Mouse (Mus musculus) hindlimb bud, embryonic 11.5 days (tissue): ENCODE measurements at regions not wholly inside any gene's neighbourhood (a gene's known extent, or its start where the extent isn't known, plus 50 kb on each side); places are given as distances from the start of the nearest gene placed in this dataset.
"Not testable (repeated sequence)": the region's sequence is repeated elsewhere in the genome, so short reads cannot be mapped to it uniquely, and the experiment has no call there.

Source experiments
- DNase-seq: peaks from one replicate; pipeline ENCODE4 v3.0.0-alpha.2; 2012; ENCODE audit warnings: low read depth, low spot score; ENCODE audit errors: extremely low spot score

DNA sequence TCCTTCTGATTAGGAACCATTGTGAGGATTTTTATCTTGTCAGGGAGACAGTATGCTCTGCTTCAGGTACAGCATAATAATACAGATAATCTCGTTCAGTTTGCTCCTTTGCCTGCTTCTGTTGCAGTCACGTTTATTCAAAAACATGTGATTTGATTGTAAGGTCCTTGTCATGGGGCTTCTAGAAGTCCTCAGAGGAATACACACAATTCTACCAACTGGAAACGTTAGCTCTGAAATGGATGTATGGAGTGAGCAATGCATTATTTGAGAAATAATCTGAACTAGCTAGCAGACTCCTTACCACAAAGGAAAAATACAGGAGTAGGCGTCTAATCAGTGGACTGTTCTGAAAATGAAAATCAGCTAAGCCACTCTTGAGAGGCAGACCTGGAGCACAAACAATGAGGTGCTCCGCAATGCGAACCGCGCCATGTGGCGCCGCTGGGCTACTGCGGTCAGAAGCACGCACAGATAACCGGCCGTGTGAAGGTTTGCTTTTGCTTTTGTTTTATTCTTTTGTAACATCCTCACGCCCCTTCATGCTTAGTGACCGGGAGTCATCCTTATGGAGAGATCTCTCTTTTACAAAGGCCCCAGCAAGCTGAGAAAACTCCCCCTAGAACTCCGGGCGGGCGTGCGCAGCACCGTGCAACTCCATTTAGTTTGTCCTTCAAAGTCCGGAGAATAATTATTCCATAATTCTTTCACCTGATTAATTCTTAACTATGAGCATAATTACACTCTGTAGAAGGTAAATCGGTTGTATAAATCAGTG is 419.7 kb downstream of the Nova1 start:
- no peak for DNase-seq

DNA sequence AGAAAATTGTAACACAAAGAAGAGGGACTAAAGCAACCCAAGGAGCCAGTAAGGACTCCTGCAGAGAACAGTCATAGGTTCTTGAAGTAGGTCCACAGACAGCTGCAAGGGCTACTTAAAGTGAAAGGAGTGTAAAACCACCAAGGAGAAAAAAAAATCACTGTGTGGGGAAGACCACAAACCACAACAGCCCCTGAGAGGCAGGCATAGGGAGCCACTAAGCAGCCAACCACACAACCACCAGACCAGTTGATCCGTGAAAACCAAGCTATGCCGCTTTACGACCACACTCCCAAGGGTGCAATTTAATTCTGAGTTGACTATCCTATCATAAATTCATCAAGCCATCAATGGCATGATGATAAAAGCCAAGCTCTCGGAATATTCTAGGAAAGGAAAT is 423.5 kb downstream of the Nova1 start:
- no peak for DNase-seq

DNA sequence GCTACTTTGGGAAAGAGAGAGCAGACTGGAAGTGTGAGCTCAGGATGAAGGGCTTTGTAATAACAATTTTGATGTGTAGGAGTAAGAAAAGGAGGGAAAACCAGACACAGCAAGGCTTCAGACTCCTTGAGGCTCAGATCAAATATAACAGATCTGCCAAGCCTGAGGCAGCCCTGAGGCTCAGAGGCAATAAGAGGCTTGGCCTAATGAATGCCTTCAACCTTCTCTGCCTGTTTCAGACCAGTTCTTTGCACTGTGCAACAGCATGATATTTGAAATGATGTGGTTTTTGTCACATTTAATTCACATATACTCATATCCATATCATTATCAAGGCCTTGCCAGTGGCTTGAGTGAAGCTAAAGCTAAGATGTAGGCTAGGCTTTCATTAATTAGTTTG is 425.0 kb downstream of the Nova1 start:
- no peak for DNase-seq

DNA sequence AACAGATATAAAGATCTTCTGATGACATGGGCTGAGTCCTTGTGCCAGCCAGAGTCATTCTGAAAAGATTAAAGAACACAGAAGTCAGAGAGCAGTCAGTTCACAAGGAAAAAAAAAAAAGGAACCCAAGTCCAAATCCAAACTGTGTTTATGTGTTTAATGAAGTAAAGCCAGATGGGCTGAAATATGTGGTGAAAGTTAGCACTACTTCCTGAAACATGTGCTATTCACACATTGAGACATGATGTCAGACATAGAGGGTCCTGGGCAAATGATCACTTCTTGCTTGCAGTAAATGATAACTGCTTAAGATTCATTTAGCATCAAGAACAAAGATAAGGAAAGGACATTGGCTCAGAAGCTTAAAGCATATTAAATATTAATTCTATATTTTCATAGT is 439.8 kb downstream of the Nova1 start:
- no peak for DNase-seq

DNA sequence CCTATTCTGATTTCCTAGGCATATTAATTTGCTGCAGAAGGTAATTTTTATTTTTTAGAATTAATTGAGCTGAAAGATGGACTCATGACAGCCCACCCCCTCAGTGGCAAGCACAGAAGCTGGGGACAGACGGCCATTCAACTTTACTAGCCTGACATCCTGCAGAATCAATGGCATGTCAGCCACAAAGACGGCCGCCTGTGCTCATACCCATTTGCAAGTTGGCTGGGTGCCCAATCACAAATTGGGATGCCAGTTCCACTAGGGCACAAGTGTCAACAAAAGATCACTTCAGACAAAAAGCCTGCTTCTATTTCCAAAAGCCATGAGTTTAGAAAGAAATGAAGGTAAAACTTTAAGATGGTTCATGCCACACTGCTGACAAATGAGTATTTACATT is 447.0 kb downstream of the Nova1 start:
- no peak for DNase-seq

DNA sequence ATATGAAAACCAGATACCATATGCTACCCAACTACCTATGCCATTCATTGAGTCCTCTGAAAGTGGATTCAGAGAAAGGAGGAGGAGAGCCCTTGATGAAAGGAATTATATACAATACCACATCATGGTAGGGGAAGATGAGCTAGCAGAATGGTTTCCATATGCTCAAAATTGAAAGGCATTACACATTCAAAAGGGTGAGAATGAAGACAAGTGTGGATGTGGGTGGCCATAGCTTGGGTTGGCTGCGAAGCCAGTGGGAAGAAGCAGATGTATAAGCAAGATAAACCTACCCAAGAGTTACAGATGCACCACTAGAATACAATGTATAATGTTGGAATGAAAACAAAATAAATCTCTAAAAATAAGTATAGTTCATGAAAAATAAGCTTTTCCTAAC is 485.4 kb downstream of the Nova1 start:
- DNase-seq: no peak

DNA sequence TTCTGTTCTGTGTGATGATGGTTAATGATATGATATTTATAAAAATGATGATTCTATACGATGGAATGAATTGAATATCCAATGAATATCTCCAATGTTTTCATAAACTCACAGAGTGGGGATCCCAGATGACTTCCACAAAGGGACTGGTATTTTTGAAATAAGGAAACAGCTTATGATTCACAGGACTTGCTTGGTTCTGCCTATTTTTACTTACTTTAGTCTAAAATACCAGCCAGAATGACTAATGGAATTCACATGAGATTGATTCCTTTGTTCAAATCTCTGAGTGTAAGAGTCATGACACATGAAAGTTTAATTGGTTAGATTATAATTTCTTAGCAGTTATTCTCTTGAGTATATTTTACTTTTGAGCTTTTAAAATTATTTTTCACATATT is 490.9 kb downstream of the Nova1 start:
- no peak for DNase-seq

DNA sequence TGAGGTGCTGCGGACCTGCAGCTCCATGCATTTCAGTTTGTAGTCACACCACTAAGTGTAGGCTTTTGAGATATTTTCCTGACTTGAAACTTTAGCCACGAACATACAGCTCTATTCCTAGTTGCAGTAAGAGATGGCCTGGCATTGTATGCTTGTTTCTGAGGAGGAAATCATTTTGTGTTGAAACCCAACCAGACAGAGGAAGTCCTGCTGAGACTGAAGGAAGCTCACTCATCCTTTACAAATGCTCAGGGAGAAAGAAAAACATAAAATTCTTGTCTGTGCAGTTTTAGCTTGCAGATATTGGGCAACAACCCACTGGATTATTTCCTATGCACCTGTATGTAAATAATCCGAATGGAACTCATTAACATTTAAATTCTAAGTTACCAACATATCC is 495.5 kb downstream of the Nova1 start:
- DNase-seq: no peak

DNA sequence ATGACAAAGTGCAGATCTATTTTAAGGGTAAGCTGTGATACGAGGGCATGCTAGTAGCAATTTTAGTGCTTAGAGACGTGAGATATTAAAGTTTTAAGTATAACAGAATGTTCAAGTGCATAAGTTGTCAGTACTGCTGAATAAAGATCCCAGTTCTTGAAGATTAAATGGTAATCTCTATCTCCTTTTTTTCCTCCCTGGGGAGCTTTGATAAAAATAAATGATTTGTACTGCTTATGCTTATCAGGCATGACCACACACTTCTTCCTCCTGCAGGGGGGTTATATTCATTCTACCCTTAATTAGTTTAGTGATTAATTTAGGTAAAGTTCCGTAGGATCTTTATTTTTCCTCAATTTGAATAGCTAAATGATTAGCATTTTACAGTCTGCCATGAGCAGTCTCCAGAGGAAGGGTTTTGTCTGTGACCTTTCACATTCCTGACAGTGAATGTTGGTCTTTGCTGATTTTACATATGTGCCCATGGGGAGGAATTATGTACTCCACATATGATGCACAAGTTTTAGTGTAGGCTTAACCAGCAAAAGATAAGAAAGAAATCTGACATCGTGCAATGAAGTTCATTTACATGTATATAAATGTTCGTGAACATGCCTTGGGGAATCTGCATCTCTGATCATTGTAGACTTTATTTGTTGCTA is 515.5 kb downstream of the Nova1 start:
- no peak for DNase-seq

DNA sequence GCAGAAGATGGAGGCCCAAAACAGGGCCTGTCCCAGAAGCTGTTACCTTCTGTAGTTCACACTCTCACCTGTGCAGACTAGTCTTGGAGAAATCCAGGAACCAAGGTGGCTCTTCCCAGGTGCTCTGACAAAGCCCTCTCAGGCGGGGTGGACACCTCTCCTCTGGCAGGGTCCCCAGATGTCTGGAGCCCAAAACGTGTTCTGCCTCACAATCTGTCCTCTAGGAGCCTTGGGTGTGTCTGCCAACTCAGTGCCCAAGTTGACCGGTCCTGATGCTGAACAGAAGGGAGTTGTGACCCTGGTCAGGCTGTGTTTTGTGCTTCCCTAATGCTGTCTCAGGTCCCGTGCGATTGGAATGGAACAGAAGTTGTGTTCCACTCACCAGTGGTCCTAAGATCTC is 519.8 kb downstream of the Nova1 start:
- no peak for DNase-seq

DNA sequence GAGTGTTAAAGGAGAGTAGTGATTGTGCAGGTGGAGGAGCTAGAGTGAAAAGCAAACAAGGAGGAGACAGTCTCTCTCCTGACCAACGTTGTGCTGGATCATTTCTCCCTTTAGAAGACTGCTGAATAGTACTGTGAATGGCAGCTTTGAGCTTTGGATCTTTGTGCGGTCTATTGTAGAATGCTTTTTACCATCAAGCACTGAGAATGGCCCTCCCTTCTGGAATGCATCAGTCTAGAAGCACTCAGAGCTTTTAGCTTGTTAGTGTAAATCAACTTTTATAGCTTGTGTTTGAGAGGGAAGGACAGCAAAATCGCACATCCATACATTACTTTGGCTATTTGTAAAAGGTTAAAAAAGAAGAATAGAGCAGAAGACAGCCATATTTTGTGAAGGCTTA is 534.2 kb downstream of the Nova1 start:
- DNase-seq: no peak

DNA sequence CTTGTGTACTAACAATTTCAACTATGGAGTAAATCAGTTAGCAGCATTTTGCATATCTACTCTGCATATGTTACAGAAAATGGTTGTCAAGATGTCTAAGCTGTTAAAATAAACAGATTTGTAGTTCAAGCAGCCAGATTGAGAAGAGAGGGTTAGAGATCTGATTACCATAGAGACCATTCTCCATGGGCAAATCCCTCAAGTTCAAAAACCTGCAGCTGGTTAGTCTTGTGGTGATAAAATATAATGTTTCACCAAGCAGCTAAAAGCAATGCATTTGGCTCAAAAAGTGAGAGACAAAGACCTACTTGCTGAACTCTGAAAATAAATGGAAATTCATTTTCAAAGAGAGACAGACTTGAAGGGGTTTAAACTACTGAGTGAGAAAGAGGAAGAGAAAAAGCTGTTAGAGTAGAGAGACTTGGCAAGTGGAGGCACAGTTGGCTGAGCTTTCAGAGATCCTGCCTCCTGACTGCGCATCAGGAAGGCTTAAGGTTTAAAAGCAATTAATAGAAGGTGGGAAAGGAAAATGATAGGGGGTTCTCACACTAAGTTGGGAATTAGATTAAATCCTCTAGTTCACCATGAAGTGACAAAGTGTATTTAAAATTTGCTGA is 570.2 kb downstream of the Nova1 start:
- no peak for DNase-seq

DNA sequence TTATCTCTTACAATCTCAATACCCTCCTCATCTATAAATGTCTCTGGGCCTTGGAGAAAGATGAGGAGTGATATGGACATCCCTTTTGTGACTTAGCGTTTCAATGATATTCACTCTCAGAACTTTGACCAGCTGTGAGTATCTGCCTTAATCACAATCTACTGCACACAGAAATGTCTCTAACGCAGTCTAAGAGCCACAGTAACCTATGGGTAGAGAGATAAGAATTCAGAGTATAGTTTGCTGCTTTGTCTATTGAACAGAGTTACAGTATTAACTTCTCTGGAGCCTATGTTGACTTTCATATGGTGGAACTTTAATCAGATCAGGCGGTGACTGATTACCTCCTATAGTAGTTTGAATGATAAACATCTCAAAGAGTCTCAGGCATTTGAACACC is 573.8 kb downstream of the Nova1 start:
- DNase-seq: no peak

DNA sequence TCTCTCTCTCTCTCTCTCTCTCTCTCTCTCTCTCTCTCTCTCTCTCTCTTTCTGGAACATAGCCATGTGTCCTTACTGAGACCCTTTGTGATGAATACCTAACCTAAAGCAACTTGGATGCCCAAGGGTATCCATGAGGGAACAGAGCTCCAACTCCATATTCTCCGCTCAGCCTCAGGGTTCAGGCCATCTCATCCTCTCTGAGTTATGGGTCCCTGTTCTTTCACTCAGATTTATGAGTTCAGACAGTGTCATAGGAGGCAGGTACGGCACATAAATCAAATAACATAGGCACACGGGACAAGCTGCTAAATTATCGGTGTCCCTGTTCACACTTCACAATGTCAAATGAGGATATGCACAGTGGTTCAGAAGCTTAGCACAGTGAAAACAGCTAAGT is 586.4 kb downstream of the Nova1 start:
- DNase-seq: no peak

DNA sequence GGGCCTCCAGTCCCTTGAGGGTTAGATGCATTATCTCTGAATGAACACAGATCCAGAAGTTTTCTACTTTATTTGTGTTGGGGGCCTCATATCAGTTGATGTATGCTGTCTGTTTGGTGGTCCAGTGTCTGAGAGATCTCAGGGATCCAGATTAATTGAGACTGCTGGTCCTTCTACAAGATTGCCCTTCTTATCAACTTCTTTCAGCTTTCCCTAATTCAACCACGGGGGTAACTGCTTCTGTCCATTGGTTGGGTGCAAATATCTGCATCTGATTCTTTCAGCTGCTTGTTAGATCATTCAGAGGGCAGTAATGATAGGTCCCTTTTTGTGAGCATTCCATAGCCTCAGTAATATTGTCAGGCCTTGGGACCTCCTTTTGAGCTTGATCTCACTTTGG is 603.4 kb downstream of the Nova1 start:
- DNase-seq: not testable (repeated sequence)

DNA sequence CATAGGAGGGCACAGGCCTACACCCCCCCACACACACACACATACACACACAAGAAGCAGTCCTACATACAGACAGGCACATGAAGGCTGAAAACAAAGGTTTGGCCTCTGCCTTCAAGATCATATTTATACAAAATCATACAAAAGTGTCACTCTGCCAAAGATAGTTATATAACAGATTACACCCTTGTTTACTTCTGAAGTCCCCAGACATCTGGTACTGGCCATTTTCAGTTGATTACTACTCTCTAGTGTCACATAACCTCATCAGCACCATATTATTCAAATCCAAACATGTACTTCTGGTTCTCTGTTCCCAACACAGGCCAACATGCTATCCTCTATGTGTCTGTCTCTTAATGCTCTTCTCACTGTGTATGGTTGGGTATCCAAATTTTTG is 619.7 kb downstream of the Nova1 start:
- no peak for DNase-seq

DNA sequence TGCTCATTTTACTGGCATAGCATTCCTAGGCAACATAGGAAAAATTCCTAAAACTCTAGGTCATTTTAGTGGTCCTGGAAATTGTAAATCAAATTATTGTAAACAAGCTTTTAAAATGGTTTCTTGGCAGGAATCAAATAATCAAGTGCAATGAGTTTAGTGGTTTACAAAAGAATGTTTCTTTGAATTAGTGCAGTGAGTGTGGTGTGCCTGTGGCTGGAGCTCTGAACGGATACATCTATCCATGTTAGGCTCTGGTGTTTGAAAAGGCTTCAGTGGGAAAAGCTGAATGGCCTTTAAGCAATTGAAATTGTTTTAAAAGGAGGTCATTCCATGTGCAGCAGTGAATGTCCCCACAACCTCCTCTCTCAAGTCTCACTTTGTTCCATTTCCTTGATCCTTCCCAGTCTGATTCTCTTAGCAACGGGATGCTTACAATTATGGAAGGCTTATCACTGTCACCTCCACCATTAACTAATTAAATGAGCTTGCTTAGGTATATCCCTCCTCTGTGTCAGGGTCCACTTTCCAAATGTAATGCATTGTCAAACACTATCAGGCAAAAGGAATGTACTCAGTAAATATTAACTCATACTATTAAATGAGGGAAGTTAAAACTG is 621.1 kb downstream of the Nova1 start:
- DNase-seq: no peak

DNA sequence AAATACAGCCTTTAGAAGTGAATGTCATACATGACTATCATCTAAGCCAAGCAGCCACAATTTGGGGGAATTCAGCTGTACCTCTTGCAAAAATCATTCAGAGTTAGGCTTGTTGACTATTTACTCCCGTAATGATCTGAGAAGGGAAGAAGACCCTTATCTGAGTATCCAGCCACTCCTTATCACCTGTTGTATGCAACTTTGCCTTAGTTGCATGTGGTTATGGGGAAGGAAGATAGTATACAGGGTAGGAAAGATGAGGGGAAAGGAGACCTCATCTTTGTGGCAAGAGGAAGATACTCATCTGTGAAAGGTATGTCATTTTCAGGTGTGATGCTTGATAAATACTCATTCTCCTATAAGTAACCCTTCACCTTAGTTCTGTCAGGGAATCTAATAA is 624.6 kb downstream of the Nova1 start:
- no peak for DNase-seq
